Mouse (Mus musculus): Measurements from ENCODE around the gene Olfr768. TPM values are rescaled to one million over a fixed set of nuclear protein-coding genes. Genes with fewer than 3 reads are reported as not detected.
"Not testable (repeated sequence)": the region's sequence is repeated elsewhere in the genome, so short reads cannot be mapped to it uniquely, and the experiment has no call there.

The Olfr768 gene
- polyA plus RNA-seq (2016; fragmentation: Nextera tagmentation; extraction: Ambion mirVana), result not detected in 2 replicates

DNA sequence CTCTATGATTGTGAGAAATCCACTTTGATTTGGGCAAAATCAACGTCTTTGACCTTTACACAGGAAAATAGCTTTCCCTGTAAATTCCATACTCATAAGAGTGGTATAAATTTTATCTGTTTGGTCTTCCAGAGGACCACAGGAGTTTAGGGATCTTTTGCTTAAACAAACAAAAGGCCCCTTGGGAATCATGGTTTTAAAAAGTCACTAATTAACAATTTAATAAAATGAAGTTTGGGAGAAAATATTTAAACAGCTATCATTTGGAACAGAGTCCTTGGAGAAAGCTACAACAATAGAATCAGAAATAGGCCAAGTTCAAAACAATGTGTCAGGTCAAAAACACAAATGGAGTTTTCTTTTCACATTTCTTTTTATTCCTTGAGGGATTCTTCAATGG is at the start of gene Olfr768:
Gene Olfr768 (minus strand): TSS at position 101 of the 400 bp plus-strand sequence.
- Histone ChIP-seq H3K4me1 (no peaks in the 10 kb centered on the region), H3K9me3 (no peaks in the 10 kb centered on the region), H3K36me3 (no peaks in the 10 kb centered on the region), H3K4me2 (replicated peaks) (no peak within 1 kb of the TSS), H3K27me3 (no peaks in the 10 kb centered on the region), H3K4me3 (no peak within 1 kb of the TSS), H3K9ac (replicated peaks) (no peak within 1 kb of the TSS), H3K27ac (replicated peaks) (no peak within 1 kb of the TSS)
- no peak for ATAC-seq (ENCODE audit: low FRiP score, low read depth)
- 79% methylated on average over 1 of the region's 1 CpGs for WGBS

DNA sequence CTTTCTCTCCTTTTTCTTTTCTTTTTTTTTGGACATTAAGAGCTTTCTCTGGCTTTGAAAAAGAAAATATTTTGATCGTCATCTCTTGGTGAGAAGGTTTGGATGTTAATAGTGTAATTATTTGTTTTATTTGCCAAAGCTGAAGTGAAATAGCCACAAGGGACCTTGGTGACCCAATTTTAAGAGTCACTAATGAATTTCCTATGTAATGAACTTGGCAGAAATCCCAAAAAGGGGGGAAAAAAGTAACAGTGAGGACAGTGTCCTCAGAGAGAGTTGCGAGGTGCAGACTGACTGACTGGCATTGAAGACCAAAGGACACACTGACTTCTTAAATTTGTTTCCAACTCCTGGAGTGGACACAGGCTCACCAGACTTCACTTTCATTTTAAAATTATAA is 39.7 kb upstream of the Olfr768 start, which contains the start of gene Olfr770:
Gene Olfr770 (minus strand): TSS at position 101 of the 400 bp plus-strand sequence.
- Histone ChIP-seq H3K4me3 (no peak within 1 kb of the TSS), H3K4me1 (no peaks in the 10 kb centered on the region), H3K4me2 (replicated peaks) (no peak within 1 kb of the TSS), H3K27me3 (no peaks in the 10 kb centered on the region), H3K36me3 (no peaks in the 10 kb centered on the region), H3K27ac (replicated peaks) (no peak within 1 kb of the TSS), H3K9me3 (no peaks in the 10 kb centered on the region), H3K9ac (replicated peaks) (no peak within 1 kb of the TSS)
- 84% methylated on average over 2 of the region's 2 CpGs for WGBS
- no peak for ATAC-seq (ENCODE audit: low FRiP score, low read depth)

DNA sequence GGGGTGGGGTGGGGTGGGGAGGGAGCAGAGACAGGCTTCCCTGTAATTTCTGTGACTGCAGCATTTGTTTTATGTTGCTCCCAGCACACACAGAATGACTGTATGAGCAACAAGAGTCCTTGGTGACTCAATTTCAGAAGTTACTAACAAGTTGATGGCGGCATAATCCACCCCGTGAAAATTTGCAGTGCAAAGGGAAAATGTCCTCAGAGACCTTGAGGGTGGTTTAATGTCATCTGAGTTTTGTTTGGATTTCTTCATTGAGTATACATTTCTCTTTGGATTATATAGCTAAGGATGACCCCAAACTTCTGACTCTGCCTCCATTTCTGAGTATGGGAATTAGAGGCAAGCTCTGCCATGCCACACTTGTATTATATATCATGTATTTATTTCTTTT is 18.6 kb upstream of the Olfr768 start, which contains the start of gene Olfr769:
Gene Olfr769 (minus strand): TSS at position 101 of the 400 bp plus-strand sequence.
- Histone ChIP-seq H3K9me3 (no peaks in the 10 kb centered on the region), H3K9ac (replicated peaks) (no peak within 1 kb of the TSS), H3K4me2 (replicated peaks) (no peak within 1 kb of the TSS), H3K36me3 (no peaks in the 10 kb centered on the region), H3K27ac (replicated peaks) (no peak within 1 kb of the TSS), H3K4me3 (no peak within 1 kb of the TSS), H3K4me1 (no peaks in the 10 kb centered on the region), H3K27me3 (no peaks in the 10 kb centered on the region)
- 95% methylated on average over 2 of the region's 2 CpGs for WGBS
- ATAC-seq (ENCODE audit: low FRiP score, low read depth), result no peak

DNA sequence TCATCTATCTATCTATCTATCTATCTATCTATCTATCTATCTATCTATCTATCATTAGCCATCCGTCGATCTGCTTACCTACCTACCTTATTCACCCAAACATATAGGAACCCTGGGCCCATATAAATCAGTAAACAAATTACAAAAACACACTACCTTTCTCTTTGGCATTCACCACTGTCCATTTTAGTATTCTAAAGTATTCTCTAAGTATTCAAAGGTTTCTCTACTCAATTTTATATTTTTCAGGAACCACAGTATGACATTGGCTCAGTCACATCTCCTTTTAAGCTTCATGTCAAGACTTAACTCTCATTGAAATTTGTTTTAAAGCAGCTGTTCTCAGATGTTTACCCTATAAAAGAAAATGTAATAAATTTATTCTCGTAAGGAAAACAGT is 16.0 kb upstream of the Olfr768 start:
- no peak overlapping the region for H3K9ac ChIP-seq (replicated peaks)
- no peak overlapping the region for H3K27ac ChIP-seq (replicated peaks)
- no peaks in the 10 kb centered on the region for H3K36me3 ChIP-seq
- H3K9me3 ChIP-seq, result no peaks in the 10 kb centered on the region
- 95% methylated on average over 3 of the region's 3 CpGs for WGBS
- no peak overlapping the region for H3K4me3 ChIP-seq
- H3K4me2 ChIP-seq (replicated peaks), result no peak overlapping the region
- no peaks in the 10 kb centered on the region for H3K4me1 ChIP-seq
- no peaks in the 10 kb centered on the region for H3K27me3 ChIP-seq
- ATAC-seq (ENCODE audit: low FRiP score, low read depth), result no peak

DNA sequence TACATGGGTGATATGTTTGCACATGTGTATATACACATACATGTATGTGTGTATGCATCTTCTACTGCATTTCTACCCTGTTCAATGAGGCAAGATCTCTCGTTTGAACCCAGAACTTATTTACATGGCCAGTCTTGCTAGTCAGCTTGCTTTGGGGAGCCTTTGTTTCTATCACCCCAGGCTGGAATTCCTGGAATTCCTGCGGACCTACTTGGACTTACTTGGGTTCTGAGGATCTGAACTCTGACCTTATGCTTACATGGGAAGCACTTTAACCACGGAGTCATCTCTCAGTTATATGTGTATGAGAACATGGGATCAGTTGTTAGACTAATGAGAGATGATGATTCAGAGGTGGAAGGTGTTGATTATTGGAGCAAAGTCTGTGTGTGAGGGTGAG is 2.1 kb upstream of the Olfr768 start:
- Histone ChIP-seq H3K27ac (replicated peaks) (no peak overlapping the region), H3K36me3 (no peaks in the 10 kb centered on the region), H3K9ac (replicated peaks) (no peak overlapping the region), H3K4me2 (replicated peaks) (no peak overlapping the region), H3K4me1 (no peaks in the 10 kb centered on the region), H3K9me3 (no peaks in the 10 kb centered on the region), H3K27me3 (no peaks in the 10 kb centered on the region), H3K4me3 (no peak overlapping the region)
- ATAC-seq (ENCODE audit: low FRiP score, low read depth), result no peak
- 45% methylated on average over 3 of the region's 3 CpGs for WGBS

DNA sequence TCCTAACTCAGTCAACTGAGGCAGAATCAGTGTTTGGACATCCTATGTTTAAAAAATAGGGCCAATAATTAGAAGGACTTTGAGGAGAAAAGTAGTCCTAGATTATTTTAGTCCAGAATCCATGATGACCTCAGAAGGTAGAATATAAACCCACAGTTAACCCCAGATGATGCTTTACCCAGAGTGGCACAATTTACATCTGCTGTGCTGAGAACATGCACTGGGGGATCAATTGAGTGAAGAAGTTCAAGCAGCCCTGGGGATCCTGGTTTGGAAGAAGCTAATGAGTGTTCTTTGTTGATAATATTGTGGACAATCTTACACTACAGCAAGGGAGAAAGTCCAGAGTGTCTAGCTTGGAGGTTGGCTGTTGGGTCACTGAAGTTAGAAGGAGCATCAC is 16.4 kb downstream of the Olfr768 start, which contains the start of gene Olfr767:
Gene Olfr767 (minus strand): TSS at position 101 of the 400 bp plus-strand sequence.
- not testable (repeated sequence) for H3K9me3 ChIP-seq; H3K4me2 ChIP-seq (replicated peaks); ATAC-seq (ENCODE audit: low FRiP score, low read depth); H3K36me3 ChIP-seq; H3K4me1 ChIP-seq; H3K27ac ChIP-seq (replicated peaks); H3K4me3 ChIP-seq; H3K9ac ChIP-seq (replicated peaks); H3K27me3 ChIP-seq

DNA sequence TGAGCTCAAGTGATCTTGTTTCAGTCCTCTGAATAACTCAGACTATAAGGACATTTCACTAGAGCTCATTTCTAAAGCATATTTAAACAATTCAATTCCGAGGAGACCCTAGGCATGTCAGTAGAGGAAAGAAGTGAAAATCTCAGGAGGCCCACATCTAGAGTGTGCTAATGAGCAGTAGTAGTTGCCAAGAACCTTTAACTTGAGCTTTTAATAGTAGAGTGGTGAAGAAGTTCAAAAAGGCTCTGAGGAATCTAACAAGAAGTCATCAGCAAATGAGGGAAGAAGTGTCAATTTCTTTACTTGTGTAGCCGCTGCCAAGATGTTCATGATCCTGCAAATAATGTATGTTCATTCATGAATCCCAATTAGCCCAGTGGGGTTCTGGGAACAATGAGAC is 30.3 kb downstream of the Olfr768 start, which contains the start of gene Olfr766-ps1:
Gene Olfr766-ps1 (minus strand): TSS at position 101 of the 400 bp plus-strand sequence.
- Histone ChIP-seq H3K4me1 (no peaks in the 10 kb centered on the region), H3K4me2 (replicated peaks) (no peak within 1 kb of the TSS), H3K36me3 (no peaks in the 10 kb centered on the region), H3K27me3 (no peaks in the 10 kb centered on the region), H3K4me3 (no peak within 1 kb of the TSS), H3K27ac (replicated peaks) (no peak within 1 kb of the TSS), H3K9me3 (no peaks in the 10 kb centered on the region), H3K9ac (replicated peaks) (no peak within 1 kb of the TSS)
- no peak for ATAC-seq (ENCODE audit: low FRiP score, low read depth)
- 87% methylated on average over 2 of the region's 2 CpGs for WGBS

DNA sequence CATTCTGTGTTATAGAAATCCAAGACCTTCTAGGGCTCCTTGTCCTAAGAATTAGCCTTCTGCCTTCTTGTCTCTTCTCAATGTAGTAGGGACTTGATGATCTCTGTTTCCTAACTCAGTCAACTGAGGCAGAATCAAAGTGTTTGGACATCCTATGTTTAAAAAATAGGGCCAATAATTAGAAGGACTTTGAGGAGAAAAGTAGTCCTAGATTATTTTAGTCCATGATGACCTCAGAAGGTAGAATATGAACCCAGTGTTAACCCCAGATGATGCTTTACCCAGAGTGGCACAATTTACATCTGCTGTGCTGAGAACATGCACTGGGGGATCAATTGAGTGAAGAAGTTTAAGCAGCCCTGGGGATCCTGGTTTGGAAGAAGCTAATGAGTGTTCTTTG is 49.3 kb downstream of the Olfr768 start, which contains the start of gene Olfr765:
Gene Olfr765 (minus strand): TSS at position 101 of the 400 bp plus-strand sequence.
- not testable (repeated sequence) for H3K4me1 ChIP-seq; H3K36me3 ChIP-seq; ATAC-seq (ENCODE audit: low FRiP score, low read depth); H3K27ac ChIP-seq (replicated peaks); H3K27me3 ChIP-seq; H3K4me3 ChIP-seq; H3K4me2 ChIP-seq (replicated peaks); H3K9me3 ChIP-seq; H3K9ac ChIP-seq (replicated peaks)

Other genes starting within 250 kb of the Olfr768 start
- gene Gdf11, start 207.7 kb downstream of the Olfr768 start, polyA plus RNA-seq (2016; fragmentation: Nextera tagmentation; extraction: Ambion mirVana), result 10.8 and 12.0 TPM in 2 replicates
- gene Cd63, start 198.4 kb downstream of the Olfr768 start, polyA plus RNA-seq (2016; fragmentation: Nextera tagmentation; extraction: Ambion mirVana), result 168 and 190 TPM in 2 replicates
- gene Rdh5, start 176.5 kb downstream of the Olfr768 start, polyA plus RNA-seq (2016; fragmentation: Nextera tagmentation; extraction: Ambion mirVana), result 16.2 and 16.6 TPM in 2 replicates
- 235 and 249 TPM in 2 replicates for gene Bloc1s1, start 175.3 kb downstream of the Olfr768 start, polyA plus RNA-seq (2016; fragmentation: Nextera tagmentation; extraction: Ambion mirVana)
- 2.1 TPM in 2 replicates for gene Itga7, start 165.6 kb downstream of the Olfr768 start, polyA plus RNA-seq (2016; fragmentation: Nextera tagmentation; extraction: Ambion mirVana)
- not detected in 2 replicates for gene Mettl7b, start 138.4 kb downstream of the Olfr768 start, polyA plus RNA-seq (2016; fragmentation: Nextera tagmentation; extraction: Ambion mirVana)
- not detected in 2 replicates for gene Olfr9, start 109.9 kb downstream of the Olfr768 start, polyA plus RNA-seq (2016; fragmentation: Nextera tagmentation; extraction: Ambion mirVana)
- not detected in 2 replicates for gene Olfr763, start 88.6 kb downstream of the Olfr768 start, polyA plus RNA-seq (2016; fragmentation: Nextera tagmentation; extraction: Ambion mirVana)
- not detected in 2 replicates for gene Olfr764-ps1, start 59.5 kb downstream of the Olfr768 start, polyA plus RNA-seq (2016; fragmentation: Nextera tagmentation; extraction: Ambion mirVana)
- gene Olfr765, start 49.4 kb downstream of the Olfr768 start, polyA plus RNA-seq (2016; fragmentation: Nextera tagmentation; extraction: Ambion mirVana), result not detected in 2 replicates
- gene Olfr766-ps1, start 30.4 kb downstream of the Olfr768 start, polyA plus RNA-seq (2016; fragmentation: Nextera tagmentation; extraction: Ambion mirVana), result not detected in 2 replicates
- not detected in 2 replicates for gene Olfr767, start 16.5 kb downstream of the Olfr768 start, polyA plus RNA-seq (2016; fragmentation: Nextera tagmentation; extraction: Ambion mirVana)
- gene Olfr769, start 18.5 kb upstream of the Olfr768 start, polyA plus RNA-seq (2016; fragmentation: Nextera tagmentation; extraction: Ambion mirVana), result not detected in 2 replicates
- gene Olfr770, start 39.6 kb upstream of the Olfr768 start, polyA plus RNA-seq (2016; fragmentation: Nextera tagmentation; extraction: Ambion mirVana), result not detected in 2 replicates
- gene Olfr771, start 65.4 kb upstream of the Olfr768 start, polyA plus RNA-seq (2016; fragmentation: Nextera tagmentation; extraction: Ambion mirVana), result not detected in 2 replicates
- not detected in 2 replicates for gene Olfr772, start 78.5 kb upstream of the Olfr768 start, polyA plus RNA-seq (2016; fragmentation: Nextera tagmentation; extraction: Ambion mirVana)
- gene Olfr773, start 88.0 kb upstream of the Olfr768 start, polyA plus RNA-seq (2016; fragmentation: Nextera tagmentation; extraction: Ambion mirVana), result not detected in 2 replicates
- gene Olfr774, start 136.8 kb upstream of the Olfr768 start, polyA plus RNA-seq (2016; fragmentation: Nextera tagmentation; extraction: Ambion mirVana), result not detected in 2 replicates
- gene Olfr775, start 149.0 kb upstream of the Olfr768 start, polyA plus RNA-seq (2016; fragmentation: Nextera tagmentation; extraction: Ambion mirVana), result not detected in 2 replicates
- not detected in 2 replicates for gene Olfr776, start 159.8 kb upstream of the Olfr768 start, polyA plus RNA-seq (2016; fragmentation: Nextera tagmentation; extraction: Ambion mirVana)
- not detected in 2 replicates for gene Olfr777, start 172.1 kb upstream of the Olfr768 start, polyA plus RNA-seq (2016; fragmentation: Nextera tagmentation; extraction: Ambion mirVana)
- not detected in 2 replicates for gene Olfr780, start 218.7 kb upstream of the Olfr768 start, polyA plus RNA-seq (2016; fragmentation: Nextera tagmentation; extraction: Ambion mirVana)
- not detected in 2 replicates for gene Olfr781, start 229.5 kb upstream of the Olfr768 start, polyA plus RNA-seq (2016; fragmentation: Nextera tagmentation; extraction: Ambion mirVana)
- gene Olfr782, start 249.5 kb upstream of the Olfr768 start, polyA plus RNA-seq (2016; fragmentation: Nextera tagmentation; extraction: Ambion mirVana), result not detected in 2 replicates

All from midbrain, embryonic 12.5 days (tissue).